Mouse (Mus musculus): ENCODE data around the gene Nostrin.

DNA sequence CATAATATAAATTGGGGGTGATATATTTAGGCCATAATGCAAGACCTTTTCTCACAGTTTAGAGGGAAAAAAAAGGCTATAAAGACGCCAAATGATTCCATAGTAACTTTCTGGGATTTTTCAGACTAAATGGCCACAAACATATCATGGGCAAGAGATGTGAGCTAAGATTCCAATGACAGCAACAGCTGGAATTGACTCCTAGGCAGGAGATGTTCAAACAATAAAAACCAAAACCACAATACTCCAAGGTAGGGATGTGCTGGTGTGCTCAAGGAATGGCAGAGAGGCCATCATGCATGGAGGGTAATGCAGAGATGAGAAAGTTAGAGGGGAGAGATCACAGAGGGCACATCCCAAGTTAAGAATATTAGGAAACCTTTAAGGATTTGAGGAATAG is 16.6 kb upstream of the Nostrin start:
- peak in 1 of 3 experiments; percentile 59 for TF ChIP-seq MYOD1 (IDR thresholded peaks at IDR 0.05; ENCODE audit: control insufficient read depth in 1 of 3, insufficient read length in 2 of 3, low read depth in 2 of 3)
- no peak for TF ChIP-seq POLR2A (IDR thresholded peaks at IDR 0.05; ENCODE audit: insufficient read length, low read depth)
- TF ChIP-seq USF1 (IDR thresholded peaks at IDR 0.05; ENCODE audit: low read depth) = no peak
- no peak for TF ChIP-seq MAX (IDR thresholded peaks at IDR 0.05; ENCODE audit: low read depth)
- TF ChIP-seq E2F4 (IDR thresholded peaks at IDR 0.05; ENCODE audit: insufficient read depth) = no peak
- TF ChIP-seq TCF3 (IDR thresholded peaks at IDR 0.05; ENCODE audit: insufficient read length, low read depth) = no peak
- TF ChIP-seq POLR2AphosphoS2 (IDR thresholded peaks at IDR 0.05; ENCODE audit: insufficient read length, low read depth) = no peak
- no peak for TF ChIP-seq TCF12 (IDR thresholded peaks at IDR 0.05; ENCODE audit: insufficient read depth, poor library complexity, severe bottlenecking)

Measured in myocyte (in vitro differentiated cells).